Mouse (Mus musculus) lung, postnatal 14 days (tissue): Measurements from ENCODE around the gene Ankrd66.
"Not testable (repeated sequence)": the region's sequence is repeated elsewhere in the genome, so short reads cannot be mapped to it uniquely, and the experiment has no call there.

Experiments
- DNase-seq: peaks from one replicate; pipeline ENCODE4 v3.0.0; 2021

The Ankrd66 gene

GRCm38 (mm10) chr17:43543539-43543938 lies at the start of gene Ankrd66:
Ankrd66 (minus strand) TSS chr17:43543639.
- DNase-seq, result no peak

- DNase-seq, result no peak
These were observed 49.2 kb upstream of the Ankrd66 start for GRCm38 (mm10) chr17:43592296-43593291.

GRCm38 (mm10) chr17:43590531-43590930 lies 47.1 kb upstream of the Ankrd66 start:
- no peak for DNase-seq

GRCm38 (mm10) chr17:43589750-43590149 lies 46.3 kb upstream of the Ankrd66 start:
- no peak for DNase-seq

- DNase-seq, result no peak
These were observed 43.8 kb upstream of the Ankrd66 start for GRCm38 (mm10) chr17:43587278-43587677.

- no peak for DNase-seq
These were observed 41.3 kb upstream of the Ankrd66 start for GRCm38 (mm10) chr17:43584771-43585170.

- DNase-seq, result peak; percentile 8
These were observed 37.6 kb upstream of the Ankrd66 start for GRCm38 (mm10) chr17:43581012-43581467.

GRCm38 (mm10) chr17:43580456-43580855 lies 37.0 kb upstream of the Ankrd66 start:
- no peak for DNase-seq

GRCm38 (mm10) chr17:43573624-43574073 lies 30.2 kb upstream of the Ankrd66 start:
- no peak for DNase-seq

GRCm38 (mm10) chr17:43569287-43569686 lies 25.8 kb upstream of the Ankrd66 start:
- DNase-seq, result no peak

- DNase-seq, result peak; percentile 34
These were observed 24.8 kb upstream of the Ankrd66 start, which contains the start of gene Pla2g7 for GRCm38 (mm10) chr17:43567992-43568888. Pla2g7 (plus strand) TSS chr17:43568098.

GRCm38 (mm10) chr17:43567593-43567991 lies 24.2 kb upstream of the Ankrd66 start:
- no peak for DNase-seq

GRCm38 (mm10) chr17:43563192-43563987 lies 20.0 kb upstream of the Ankrd66 start:
- no peak for DNase-seq

- DNase-seq, result no peak
These were observed 15.2 kb upstream of the Ankrd66 start for GRCm38 (mm10) chr17:43558678-43559077.

GRCm38 (mm10) chr17:43557541-43558090 lies 14.2 kb upstream of the Ankrd66 start:
- peak; percentile 13 for DNase-seq

GRCm38 (mm10) chr17:43557104-43557503 lies 13.7 kb upstream of the Ankrd66 start:
- DNase-seq, result no peak

GRCm38 (mm10) chr17:43554516-43555403 lies 11.3 kb upstream of the Ankrd66 start:
- DNase-seq, result no peak

GRCm38 (mm10) chr17:43551122-43551630 lies 7.7 kb upstream of the Ankrd66 start:
- DNase-seq, result no peak

GRCm38 (mm10) chr17:43544040-43544439 lies 601 bp upstream of the Ankrd66 start:
- DNase-seq, result no peak

GRCm38 (mm10) chr17:43538767-43539166 lies 4.7 kb downstream of the Ankrd66 start:
- DNase-seq, result no peak

GRCm38 (mm10) chr17:43536841-43537240 lies 6.6 kb downstream of the Ankrd66 start:
- not testable (repeated sequence) for DNase-seq
